Mouse (Mus musculus): Measurements from ENCODE around the gene Tas1r1.

The Tas1r1 gene

DNA sequence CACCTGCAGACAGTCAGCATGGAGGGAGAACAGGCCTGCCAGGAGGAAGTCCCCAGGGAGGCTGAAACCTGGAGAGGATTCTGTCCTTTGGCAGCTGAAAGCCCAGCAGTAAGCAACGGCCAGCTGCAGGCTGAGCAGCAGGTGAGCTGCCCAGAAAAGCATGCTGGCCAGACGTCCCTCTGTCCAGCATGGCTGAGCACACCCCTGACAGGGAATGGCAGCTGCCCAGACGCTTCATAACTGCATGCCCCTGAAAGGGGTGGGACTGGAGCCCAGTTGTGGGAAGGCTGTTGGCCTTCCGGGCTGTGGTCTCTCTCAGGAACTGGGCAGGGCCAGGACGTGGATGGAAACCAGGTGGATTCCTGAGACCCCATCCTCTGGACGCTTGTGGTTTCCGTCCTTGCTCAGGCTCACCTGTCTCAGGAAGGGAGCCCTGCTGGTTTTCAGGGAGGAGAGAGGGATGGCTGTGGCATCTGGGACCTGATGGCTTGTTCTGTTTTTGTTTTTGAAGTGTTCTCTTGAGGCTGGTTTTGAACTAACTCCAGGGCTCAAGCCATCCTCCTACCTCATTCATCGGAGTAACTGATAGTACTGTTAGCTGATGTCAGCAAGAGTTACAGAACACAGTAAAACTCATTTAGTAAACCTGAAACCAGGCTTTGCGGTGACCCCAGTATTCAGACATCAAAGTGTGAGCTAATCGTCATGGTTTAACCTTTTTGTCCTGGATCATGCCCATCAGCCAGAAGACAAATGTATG lies at the start of gene Tas1r1:
TSS of gene Tas1r1 (minus strand) at position 344 of the 760 bp plus-strand sequence.
- in situ Hi-C loops (cut with MboI, MseI), result loop anchor here (5.0 kb wide), 1 partner anchor 79 kb away; the partner anchor contains the start of gene Tnfrsf25

DNA sequence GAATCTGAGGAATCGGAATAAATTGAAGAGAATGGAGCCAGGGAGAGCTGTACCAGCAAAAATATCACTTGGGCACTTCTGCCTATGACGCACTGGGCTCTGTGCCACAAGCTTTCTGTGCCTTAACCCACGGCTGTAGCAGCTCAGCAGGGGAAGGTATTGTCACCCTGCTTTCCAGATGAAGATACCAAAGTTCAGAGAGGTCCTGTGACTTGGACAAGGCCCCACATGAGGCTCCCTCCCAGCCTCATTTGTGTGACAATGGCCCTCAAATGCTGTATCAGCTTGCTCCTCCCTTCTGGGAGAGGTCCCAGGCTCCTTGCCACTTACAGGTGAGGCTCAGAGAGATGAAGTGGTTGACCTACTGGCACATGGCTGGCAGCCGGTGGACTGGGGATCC lies 49.8 kb upstream of the Tas1r1 start:
- in situ Hi-C loops (cut with MboI, MseI), result no loop called here

DNA sequence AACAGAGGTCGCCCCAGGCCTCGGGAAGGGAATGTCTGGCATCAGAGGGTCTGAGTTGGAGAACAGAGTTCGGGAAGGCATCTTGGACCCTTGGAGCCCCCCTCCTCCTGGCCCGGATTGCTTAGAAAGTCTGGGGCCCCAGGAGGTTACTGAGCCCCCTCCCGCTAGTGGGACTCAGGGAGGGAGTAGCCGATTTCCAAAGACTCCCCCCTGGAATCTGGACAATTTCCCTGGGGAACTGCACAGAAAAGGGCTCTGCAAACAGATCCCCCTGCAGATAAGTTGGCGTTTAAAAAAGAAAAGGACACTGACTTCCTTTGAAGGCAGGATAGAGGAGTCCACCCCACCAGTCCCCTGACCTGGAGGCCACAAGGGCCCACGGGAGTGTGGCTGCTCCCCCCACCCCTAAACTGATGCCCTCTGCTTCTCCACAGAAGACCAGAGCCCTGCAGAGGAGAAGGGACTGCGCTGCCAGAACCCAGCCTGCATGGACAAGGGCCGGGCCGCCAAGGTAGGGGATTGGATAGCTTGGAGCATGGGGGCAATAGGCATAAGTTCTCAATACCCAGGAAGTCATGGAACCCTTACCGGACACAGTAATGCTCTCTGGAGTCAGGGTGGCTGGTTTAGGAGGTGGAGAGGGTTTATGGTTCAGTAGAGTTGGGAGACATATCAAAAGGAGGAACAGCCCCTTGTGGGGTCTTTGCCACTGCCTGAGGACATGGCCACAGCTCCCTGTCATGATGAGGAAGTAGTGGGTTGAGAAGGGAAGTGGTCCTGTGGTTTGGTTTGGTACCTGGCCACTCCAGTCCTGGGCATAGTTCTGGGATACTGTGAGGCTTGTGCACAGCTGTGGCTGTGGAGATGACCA lies 49.1 kb upstream of the Tas1r1 start:
- in situ Hi-C loops (cut with MboI, MseI), result no loop called here

DNA sequence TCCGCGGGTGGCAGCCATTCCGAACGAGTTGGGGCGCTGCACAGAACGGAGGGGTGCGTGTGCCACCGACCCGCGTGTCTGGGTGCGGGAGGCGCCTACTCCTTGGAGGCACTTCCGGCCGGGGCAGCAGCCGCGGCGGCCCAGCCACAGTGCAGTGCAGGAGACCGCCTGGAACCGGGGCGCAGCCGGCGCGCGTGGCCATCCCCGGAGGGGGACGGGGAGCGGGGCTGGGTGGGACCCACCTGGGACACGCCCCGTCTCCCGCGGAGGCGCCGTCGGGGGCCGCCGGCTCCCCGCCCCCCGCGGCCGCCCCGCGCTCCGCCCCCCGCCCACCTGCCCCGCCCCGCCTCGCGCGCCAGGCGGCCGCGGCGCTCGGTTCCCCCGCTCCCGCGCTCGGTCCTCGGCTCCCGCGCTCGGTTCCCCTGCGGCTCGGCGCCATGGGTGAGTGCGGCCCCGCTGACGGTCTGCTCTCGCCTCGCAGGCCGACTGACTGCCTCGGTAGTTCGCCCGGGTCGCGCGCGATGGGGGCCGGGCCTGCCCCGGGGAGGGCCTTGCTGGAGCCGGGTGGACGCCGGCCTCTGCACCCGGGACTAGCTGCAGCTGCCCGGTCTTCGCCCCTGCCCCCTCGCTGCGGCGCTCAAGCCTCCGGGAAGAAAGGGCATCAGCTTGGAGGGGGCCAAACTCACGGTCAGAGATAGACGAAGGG lies 48.3 kb upstream of the Tas1r1 start:
- in situ Hi-C loops (cut with MboI, MseI), result no loop called here

DNA sequence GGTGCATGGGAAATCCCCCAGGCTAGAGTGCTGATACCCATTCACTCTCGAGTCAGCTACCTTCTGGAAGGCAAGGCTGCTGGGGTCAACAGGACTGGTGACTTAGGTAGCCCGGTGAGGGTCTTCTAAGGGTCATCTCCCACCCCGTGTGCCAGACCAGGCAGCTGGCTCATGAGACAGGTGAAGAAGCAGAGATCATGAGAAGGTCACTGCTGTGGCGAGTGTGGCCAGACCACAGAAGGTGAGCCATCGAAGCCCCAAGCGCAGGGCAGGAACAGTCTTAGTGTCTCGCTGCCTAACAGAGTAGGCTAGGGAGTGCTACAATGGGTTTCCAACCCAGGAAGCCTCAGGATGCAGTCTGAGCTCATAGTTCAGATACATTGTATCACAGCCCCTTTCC lies 46.2 kb upstream of the Tas1r1 start:
- in situ Hi-C loops (cut with MboI, MseI), result no loop called here

DNA sequence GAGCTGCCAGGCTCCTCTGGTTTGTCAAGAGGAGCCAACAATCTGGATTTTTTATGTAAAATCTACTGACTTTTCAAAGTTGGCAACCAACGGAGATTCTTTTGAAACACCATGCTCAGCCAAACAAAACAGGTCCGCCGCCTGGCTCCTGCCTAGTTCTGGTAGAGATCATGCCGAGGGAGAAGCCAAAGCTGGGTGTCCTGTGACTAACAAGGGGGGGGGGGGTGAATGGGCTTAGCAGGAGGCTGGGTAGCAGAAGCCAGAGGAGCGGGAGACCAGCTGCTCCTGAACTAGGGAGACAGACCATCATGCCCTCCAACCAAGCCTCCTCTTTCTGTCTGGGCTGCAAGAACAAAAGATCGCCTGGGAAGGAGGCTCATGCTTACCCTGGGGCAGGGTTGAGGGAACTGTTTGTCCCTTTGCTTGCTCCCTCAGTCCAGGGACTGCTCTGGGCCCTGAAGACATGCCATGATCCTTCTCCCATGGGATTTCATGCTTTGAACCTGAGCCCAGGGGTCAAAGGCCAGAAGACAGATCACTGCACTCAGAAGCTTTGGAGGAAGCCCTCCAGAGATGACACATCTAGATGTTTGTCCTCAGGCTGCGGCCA lies 45.3 kb upstream of the Tas1r1 start:
- in situ Hi-C loops (cut with MboI, MseI), result no loop called here

DNA sequence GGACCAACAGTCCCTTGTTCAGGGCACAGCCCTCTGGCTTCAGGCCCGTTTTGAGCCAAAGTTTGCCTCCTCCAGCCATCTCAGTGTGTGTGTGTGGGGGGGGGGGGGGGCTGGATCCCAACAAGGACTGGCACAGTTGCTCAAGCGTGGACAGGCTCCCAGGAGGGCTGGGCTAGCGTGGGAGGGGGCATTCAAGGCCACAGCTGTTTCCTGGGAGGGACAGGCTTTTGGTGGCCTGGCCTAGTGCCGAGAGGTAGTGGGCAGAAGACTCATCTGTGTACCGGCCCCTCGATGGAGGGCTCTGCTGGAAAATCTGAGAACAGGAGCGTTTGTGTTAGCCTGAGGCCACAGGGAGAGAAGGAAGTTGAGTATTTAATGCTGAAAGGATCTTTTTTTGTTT lies 41.6 kb upstream of the Tas1r1 start:
- in situ Hi-C loops (cut with MboI, MseI), result no loop called here

DNA sequence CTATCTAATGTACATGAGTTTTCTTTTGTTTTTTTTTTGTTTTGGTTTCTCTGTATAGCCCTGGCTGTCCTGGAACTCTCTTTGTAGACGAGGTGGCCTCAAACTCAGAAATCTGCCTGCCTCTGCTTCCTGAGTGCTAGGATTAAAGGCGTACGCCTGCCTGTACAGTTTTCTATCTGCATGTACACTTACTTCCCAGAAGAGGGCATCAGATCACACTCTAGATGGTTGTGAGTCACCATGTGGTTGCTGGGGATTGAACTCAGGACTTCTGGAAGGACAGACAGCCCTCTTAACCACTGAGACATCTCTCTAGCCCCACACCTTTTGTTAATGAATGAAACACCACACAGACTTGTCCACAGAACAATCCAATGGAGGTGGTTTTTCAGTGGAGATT lies 40.9 kb upstream of the Tas1r1 start:
- in situ Hi-C loops (cut with MboI, MseI), result no loop called here

DNA sequence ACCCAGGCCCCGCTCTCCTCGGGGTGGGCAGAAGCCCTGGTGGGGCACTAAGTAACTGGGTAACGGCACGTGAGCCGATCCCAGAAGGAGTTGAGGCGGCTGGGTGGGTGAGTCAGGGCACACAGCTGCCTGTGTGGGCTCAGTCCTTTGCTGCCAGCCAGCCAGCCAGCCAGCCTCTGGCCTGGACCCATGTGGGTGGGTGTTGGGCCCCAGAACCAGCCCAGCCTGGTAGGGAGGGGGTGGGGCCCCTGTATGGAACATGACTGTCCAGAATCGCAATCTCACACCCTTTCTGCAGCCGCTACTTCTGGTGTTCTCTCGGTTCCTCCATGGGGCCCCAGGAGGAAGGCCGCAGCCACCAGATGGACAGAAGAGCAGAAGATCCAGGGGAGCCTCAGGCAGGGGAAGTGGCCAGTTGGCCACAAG lies 39.8 kb upstream of the Tas1r1 start:
- in situ Hi-C loops (cut with MboI, MseI), result no loop called here

DNA sequence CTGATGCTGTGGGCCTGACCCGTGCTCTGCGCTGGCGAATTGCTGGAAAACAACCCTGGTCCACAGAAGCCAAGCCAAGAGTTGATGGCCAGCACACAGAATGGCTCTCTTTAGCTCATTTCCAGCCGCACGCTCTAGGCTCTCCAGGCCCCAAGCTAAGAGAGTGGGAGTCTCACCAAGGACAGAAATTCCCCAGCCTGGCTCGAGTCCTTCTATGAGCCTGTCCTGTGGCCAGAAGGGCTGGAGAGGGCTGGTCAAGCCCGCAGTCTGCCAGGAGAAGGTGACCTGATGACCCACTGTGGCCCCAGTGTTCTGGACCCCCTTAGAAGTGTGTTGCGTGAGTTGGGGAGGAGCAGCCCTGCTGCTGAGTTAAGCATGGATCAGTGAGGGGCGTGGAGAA lies 38.8 kb upstream of the Tas1r1 start:
- in situ Hi-C loops (cut with MboI, MseI), result no loop called here

DNA sequence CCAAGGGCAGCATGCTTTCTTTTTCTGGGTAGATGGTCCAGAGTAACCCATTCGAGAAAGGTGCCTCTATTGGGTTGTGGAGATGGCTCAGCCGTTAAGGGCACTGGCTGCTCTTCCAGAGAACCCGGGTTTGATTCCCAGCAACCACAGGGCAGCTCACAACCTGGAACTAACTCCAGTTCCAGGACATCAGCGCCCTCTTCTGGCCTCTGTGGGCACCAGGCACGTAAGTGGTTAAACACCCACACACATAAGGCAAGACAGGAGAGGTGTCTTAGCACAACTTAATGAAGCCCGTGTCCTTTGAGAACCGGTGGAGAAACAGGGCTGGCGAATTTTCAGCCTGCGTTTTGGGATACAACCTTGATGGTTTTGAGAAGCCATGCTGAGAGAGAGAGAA lies 36.2 kb upstream of the Tas1r1 start:
- in situ Hi-C loops (cut with MboI, MseI), result no loop called here

DNA sequence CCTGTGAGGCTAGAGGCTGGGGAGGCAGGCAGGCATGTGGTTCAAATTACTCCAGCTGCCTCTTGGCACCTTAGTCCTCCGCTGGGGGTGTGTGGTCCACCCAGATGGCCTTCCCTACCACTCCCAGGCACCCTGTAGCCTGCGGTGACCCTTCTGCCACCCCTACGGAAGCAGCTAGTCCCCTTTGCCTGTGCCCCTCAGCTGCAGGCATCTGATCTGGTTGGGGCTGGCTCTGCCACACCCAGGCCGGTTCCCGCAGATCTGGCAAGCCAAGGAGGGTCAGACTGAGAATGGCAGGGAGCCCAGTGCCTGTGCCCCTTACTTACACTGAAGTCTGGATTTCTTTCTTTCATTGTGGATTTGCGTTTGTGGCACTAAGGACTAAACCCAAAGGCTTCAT lies 35.3 kb upstream of the Tas1r1 start:
- in situ Hi-C loops (cut with MboI, MseI), result no loop called here

DNA sequence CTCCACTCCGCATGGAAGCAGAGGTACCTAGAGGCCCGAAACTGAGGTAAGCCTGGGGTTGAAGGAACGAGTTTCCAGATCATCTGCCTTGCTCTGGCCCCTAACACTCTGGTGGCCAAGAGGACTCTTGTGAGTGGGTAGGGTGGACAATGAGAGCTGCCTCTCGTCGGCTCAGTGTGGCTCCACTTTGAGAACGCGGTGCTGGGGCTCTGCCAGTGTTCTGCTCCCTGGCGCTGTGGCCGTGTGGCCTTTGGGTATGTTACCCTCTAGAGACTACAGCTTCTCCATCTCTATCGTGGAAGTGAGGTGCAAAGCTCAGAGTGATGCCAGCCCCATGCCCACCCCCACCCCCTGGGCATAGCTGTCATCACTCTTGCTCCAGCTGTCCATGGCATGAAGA lies 34.3 kb upstream of the Tas1r1 start:
- in situ Hi-C loops (cut with MboI, MseI), result no loop called here

DNA sequence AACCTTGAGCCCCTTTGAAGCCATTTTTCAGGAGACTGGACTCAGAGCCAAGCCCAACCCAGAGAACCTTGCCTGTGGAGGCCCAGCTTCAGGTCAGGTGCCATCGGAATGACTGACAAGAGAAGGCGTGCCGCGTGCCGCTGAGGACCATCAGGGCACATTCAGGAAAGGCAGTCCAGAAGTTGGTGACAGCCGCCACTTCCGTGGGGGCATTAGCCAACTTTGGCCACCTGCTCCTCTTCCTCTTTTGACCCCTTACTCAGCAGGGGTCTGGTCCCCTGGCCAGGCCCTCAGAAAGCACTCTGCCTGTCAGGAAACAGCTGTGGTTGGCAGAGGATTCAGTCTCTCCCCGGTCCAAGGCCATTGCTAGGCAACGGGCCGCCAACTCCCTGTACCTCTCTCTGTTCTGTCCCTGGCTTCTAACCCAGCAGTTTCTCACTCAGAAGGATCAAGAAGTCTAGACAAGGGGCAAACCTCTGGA lies 33.8 kb upstream of the Tas1r1 start, which contains the start of gene Plekhg5:
TSS of gene Plekhg5 (plus strand) at position 378 of the 481 bp plus-strand sequence.
- in situ Hi-C loops (cut with MboI, MseI), result no loop called here

DNA sequence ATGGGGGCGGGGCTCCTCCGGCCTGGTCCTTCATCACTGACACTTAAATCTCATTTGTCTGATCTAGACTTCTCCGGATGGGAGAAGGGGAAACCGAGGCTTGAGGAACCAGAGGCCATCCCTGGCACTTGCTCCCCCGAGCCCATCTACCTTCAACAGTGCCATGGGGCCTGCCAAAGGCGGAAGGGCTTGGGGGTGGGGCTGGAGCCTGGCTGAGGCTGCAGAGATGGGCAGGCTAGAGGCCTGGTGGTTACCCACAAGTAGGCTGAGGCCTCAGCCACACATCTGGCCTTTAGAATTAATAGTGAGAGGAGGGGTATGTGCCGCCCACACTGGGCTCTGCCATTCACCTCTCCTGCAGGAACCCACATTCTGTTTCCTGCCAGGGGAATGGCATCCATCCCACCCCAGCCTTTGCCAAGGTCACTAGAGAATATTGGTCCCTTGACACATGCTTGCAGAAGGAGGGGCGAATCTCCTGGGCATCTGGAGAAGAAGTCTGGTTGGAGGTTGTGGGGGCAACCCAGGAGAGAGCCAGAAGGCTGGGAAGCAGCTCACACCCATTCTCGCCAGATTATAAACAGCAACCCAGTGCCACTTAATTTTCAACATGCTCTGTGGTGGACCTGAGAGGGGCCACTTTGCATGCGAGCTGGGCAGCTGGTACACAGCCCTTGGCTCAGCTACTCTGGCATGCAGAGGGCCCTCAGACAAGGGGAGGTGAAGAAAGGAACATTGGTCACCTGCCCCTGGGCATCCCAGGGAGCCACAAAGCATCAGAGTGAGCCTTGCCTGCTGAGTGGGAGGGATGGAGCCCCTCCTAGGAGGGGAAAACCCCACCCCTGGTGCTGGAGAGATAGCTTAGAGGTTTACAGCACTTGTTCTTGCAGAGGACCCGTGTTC lies 32.4 kb upstream of the Tas1r1 start:
- in situ Hi-C loops (cut with MboI, MseI), result no loop called here

DNA sequence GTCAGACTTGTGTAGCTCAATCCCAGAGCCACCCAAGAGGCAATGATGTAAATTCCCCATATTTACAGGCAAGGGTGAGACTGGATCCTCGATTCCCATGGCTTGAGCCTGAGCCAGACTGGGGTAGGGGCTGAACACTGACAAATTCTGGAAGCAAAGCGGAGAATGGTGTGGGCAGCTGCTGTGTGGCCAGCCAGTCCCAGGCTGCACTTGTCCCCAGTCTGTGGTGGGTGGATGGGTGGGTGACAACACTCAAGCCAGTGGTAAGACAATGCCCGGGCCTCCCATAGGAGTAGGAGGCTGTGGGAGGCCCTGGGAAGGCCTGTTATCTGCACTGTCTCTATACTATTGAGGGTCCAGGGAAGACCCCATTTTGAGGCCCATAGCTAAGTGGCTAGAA lies 30.9 kb upstream of the Tas1r1 start:
- in situ Hi-C loops (cut with MboI, MseI), result no loop called here

DNA sequence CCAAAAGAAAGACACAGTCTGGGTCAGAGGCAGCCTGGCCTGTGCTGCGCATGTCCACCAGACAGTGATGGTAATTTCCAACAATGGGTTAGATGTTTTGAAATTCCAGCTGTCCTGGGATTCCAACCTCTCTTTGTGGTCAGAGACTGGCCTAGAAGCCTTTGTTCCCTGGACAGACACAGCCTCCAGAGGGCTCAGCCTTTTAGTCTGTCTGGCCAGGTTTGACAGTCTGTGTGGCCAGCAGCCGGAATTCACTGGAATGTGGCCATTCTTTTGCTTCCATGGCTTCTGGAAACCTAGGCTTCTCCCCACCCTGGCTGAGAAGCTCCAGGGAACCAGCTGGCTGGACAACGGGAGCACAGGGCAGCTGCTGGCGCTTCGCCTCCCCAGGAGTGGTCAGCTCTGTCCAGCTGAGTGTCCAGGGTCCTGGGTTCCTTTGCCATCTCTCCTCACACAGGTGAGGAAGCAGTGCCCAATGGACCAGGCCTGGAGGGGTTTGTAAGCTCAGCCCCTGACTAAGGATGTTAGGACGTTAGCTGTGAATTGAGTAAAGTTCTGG lies 29.9 kb upstream of the Tas1r1 start:
- in situ Hi-C loops (cut with MboI, MseI), result no loop called here

DNA sequence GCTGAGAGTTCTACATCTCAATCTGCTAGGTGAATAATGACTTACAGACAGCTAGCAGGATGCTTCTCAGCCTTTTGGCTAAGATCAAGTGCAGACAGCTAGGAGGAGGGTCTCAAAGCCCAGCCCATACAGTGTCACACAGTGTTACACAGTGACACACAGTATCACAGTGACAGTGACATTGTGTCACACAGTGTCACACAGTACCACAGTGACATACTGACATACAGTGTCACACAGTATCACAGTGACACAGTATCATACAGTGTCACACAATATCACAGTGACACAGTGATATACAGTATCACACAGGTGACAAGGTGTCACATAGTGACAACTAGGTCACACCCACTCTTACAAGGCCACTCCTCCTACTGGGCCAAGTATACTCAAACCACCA lies 28.9 kb upstream of the Tas1r1 start:
- in situ Hi-C loops (cut with MboI, MseI), result no loop called here

DNA sequence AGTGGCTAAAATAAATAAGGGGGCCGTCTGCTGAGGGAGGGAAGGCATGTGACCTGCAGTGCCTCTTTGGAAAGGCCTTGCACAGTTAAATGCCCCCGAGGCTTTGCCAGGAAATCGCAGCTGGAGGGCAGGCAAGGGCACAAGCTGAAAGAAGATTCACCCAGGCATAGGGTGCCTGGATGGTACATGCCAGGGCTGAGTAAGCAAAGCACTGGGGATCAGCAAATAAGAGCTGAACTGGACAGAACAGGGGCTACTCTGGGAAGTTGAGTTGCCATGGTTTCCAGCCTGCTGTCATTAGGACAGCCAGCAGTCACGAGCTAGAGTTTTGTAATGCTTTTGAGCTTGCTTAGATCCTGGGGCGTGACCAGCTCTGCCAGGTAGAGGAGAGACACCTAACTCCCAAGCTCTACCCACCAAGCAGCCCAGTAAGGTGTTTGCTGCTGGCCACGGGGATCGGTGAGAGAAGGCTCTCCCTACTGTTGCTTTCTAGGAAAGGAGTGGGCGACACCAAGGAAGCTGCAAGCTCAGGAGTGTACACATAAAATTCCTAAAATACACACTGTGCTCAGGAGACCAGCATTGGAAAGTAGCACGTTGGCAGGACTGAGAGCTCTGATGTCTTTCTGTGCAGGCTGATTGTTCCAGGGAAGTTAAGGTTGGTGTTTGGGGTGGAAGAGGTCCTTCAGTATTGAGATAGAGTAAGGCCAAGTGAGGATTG lies 24.2 kb upstream of the Tas1r1 start:
- in situ Hi-C loops (cut with MboI, MseI), result no loop called here

DNA sequence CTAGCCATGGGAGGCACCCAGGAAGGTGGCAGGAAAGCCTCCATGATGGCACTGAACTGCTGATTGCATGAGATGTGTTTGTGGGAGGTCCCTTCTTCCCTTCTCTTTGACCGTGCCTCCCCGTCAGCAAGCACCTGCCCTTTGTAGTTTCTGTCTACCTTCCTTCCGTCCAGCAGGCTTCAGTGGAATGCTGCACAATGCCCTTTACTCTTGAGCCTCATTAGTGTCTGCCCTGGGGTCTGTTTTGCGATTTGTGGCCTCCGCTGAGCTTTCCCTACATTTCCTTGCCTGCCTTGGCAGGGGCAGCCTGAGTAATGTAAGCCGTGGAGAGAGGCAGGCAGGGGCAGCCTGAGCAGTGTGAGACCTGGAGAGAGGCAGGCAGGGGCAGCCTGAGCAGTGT lies 6.2 kb upstream of the Tas1r1 start:
- in situ Hi-C loops (cut with MboI, MseI), result no loop called here

All from T-helper 1 cell (primary cell).